Mouse (Mus musculus) intestine, embryonic 15.5 days (tissue): Measurements from ENCODE around the gene Stk38l. TPM values are rescaled to one million over a fixed set of nuclear protein-coding genes. Genes with fewer than 3 reads are reported as not detected.
A peak's percentile ranks its signal among the peaks of the same experiment; 100 is the strongest.
"Not testable (repeated sequence)": the region's sequence is repeated elsewhere in the genome, so short reads cannot be mapped to it uniquely, and the experiment has no call there.

Experiments used
- ATAC-seq: fragments of 200-750 bp; cut with Nextera tagmentation; 2 replicates; pipeline ENCODE4 v1.8.0; 2017; ENCODE audit warnings: moderate TSS enrichment, moderate library complexity
- H3K27ac ChIP-seq: fragments of 300-500 bp; sonication (generic); 2 replicates; pipeline ENCODE4 v1.5.1; 2015; ENCODE audit warnings: mild to moderate bottlenecking, inconsistent platforms
- H3K27me3 ChIP-seq: fragments of 300-500 bp; sonication (generic); replicated peaks from 2 replicates; pipeline ENCODE4 v1.6.1; 2015; ENCODE audit warnings: inconsistent platforms
- H3K36me3 ChIP-seq: fragments of 300-500 bp; sonication (generic); 2 replicates; pipeline ENCODE4 v1.6.1; 2015; ENCODE audit warnings: inconsistent platforms
- H3K4me1 ChIP-seq: fragments of 300-500 bp; sonication (generic); replicated peaks from 2 replicates; pipeline ENCODE4 v1.6.1; 2015; ENCODE audit warnings: inconsistent platforms
- H3K4me2 ChIP-seq: fragments of 300-500 bp; sonication (generic); replicated peaks from 2 replicates; pipeline ENCODE4 v1.6.1; 2015; ENCODE audit warnings: mild to moderate bottlenecking, inconsistent platforms
- H3K4me3 ChIP-seq: fragments of 300-500 bp; sonication (generic); replicated peaks from 2 replicates; pipeline ENCODE4 v1.5.1; 2015; ENCODE audit warnings: inconsistent platforms
- H3K9ac ChIP-seq: fragments of 300-500 bp; sonication (generic); 2 replicates; pipeline ENCODE4 v1.6.1; 2015; ENCODE audit warnings: inconsistent platforms
- H3K9me3 ChIP-seq: fragments of 300-500 bp; sonication (generic); 2 replicates; pipeline ENCODE4 v1.6.1; 2016; ENCODE audit warnings: inconsistent platforms
- WGBS: fragments of 180-500 bp; shearing (Covaris S2); methylation state at CpG from one replicate; pipeline ENCODE4 v1.1.7; 2015; 5-methylcytosine and 5-hydroxymethylcytosine counted together
- polyA plus RNA-seq: library from polyadenylated mRNA; unstranded; fragments of >200 nt; fragmentation: Nextera tagmentation; extraction: Ambion mirVana; gene quantifications from 2 replicates; pipeline ENCODE4 v1.2.1, GENCODE M21; 2015

Gene Stk38l
- polyA plus RNA-seq, 1 experiment from 2014 or later, result 18.8 TPM

- Histone ChIP-seq H3K4me1 (no peaks in the 10 kb centered on the region), H3K9me3 (no peaks in the 10 kb centered on the region), H3K36me3 (no peaks in the 10 kb centered on the region), H3K9ac (no peak overlapping the region), H3K27ac (no peak overlapping the region), H3K4me3 (no peak overlapping the region), H3K27me3 (no peaks in the 10 kb centered on the region), H3K4me2 (no peak overlapping the region)
- WGBS, result 93% methylated on average over 2 of the region's 2 CpGs
- ATAC-seq, result no peak
Observed at GRCm38 (mm10) chr6:146760022-146760421, 35.2 kb downstream of the Stk38l start.

GRCm38 (mm10) chr6:146760736-146761135 is 35.9 kb downstream of the Stk38l start:
- H3K36me3 ChIP-seq, result no peaks in the 10 kb centered on the region
- no peak for ATAC-seq
- H3K9me3 ChIP-seq, result no peaks in the 10 kb centered on the region
- H3K4me2 ChIP-seq, result no peak overlapping the region
- no peaks in the 10 kb centered on the region for H3K27me3 ChIP-seq
- H3K4me3 ChIP-seq, result no peak overlapping the region
- no peak overlapping the region for H3K9ac ChIP-seq
- no peak overlapping the region for H3K27ac ChIP-seq
- 56% methylated on average over 4 of the region's 4 CpGs for WGBS
- no peaks in the 10 kb centered on the region for H3K4me1 ChIP-seq

- Histone ChIP-seq H3K4me3 (no peak overlapping the region), H3K36me3 (no peaks in the 10 kb centered on the region), H3K4me2 (no peak overlapping the region), H3K27ac (no peak overlapping the region), H3K27me3 (no peaks in the 10 kb centered on the region), H3K4me1 (no peaks in the 10 kb centered on the region), H3K9me3 (no peaks in the 10 kb centered on the region), H3K9ac (no peak overlapping the region)
- WGBS, result 60% methylated on average over 5 of the region's 5 CpGs
- no peak for ATAC-seq
Observed at GRCm38 (mm10) chr6:146762264-146762898, 37.6 kb downstream of the Stk38l start.

- 31% methylated on average over 2 of the region's 2 CpGs for WGBS
- no peaks in the 10 kb centered on the region for H3K27me3 ChIP-seq
- ATAC-seq, result peak; percentile 65; the same call in 1 of the 2 replicates
- no peak overlapping the region for H3K4me2 ChIP-seq
- H3K9me3 ChIP-seq, result no peaks in the 10 kb centered on the region
- H3K4me3 ChIP-seq, result no peak overlapping the region
- no peaks in the 10 kb centered on the region for H3K36me3 ChIP-seq
- no peak overlapping the region for H3K9ac ChIP-seq
- H3K27ac ChIP-seq, result no peak overlapping the region
- no peaks in the 10 kb centered on the region for H3K4me1 ChIP-seq
Observed at GRCm38 (mm10) chr6:146764593-146764992, 39.8 kb downstream of the Stk38l start.

GRCm38 (mm10) chr6:146765270-146765669 is 40.5 kb downstream of the Stk38l start:
- no peak overlapping the region for H3K9ac ChIP-seq
- H3K4me1 ChIP-seq, result no peaks in the 10 kb centered on the region
- no peak for ATAC-seq
- H3K27ac ChIP-seq, result no peak overlapping the region
- H3K4me2 ChIP-seq, result no peak overlapping the region
- no peak overlapping the region for H3K4me3 ChIP-seq
- no peaks in the 10 kb centered on the region for H3K36me3 ChIP-seq
- H3K9me3 ChIP-seq, result no peaks in the 10 kb centered on the region
- WGBS, result 81% methylated on average over 4 of the region's 4 CpGs
- H3K27me3 ChIP-seq, result no peaks in the 10 kb centered on the region

- H3K4me3 ChIP-seq, result no peak overlapping the region
- H3K9ac ChIP-seq, result no peak overlapping the region
- ATAC-seq, result no peak
- H3K36me3 ChIP-seq, result no peaks in the 10 kb centered on the region
- no peak overlapping the region for H3K27ac ChIP-seq
- no peaks in the 10 kb centered on the region for H3K4me1 ChIP-seq
- 88% methylated on average over 10 of the region's 10 CpGs for WGBS
- no peaks in the 10 kb centered on the region for H3K27me3 ChIP-seq
- H3K4me2 ChIP-seq, result no peak overlapping the region
- no peaks in the 10 kb centered on the region for H3K9me3 ChIP-seq
Observed at GRCm38 (mm10) chr6:146768813-146769404, 44.1 kb downstream of the Stk38l start.

GRCm38 (mm10) chr6:146770005-146770745 is 45.4 kb downstream of the Stk38l start:
- H3K9me3 ChIP-seq, result no peaks in the 10 kb centered on the region
- H3K4me2 ChIP-seq, result no peak overlapping the region
- H3K27me3 ChIP-seq, result no peaks in the 10 kb centered on the region
- ATAC-seq, result no peak
- no peaks in the 10 kb centered on the region for H3K36me3 ChIP-seq
- H3K4me3 ChIP-seq, result no peak overlapping the region
- H3K27ac ChIP-seq, result no peak overlapping the region
- 65% methylated on average over 6 of the region's 6 CpGs for WGBS
- H3K4me1 ChIP-seq, result no peaks in the 10 kb centered on the region
- no peak overlapping the region for H3K9ac ChIP-seq

- Histone ChIP-seq H3K27me3 (no peaks in the 10 kb centered on the region), H3K36me3 (no peaks in the 10 kb centered on the region), H3K9me3 (no peaks in the 10 kb centered on the region), H3K4me1 (no peaks in the 10 kb centered on the region), H3K4me2 (no peak overlapping the region), H3K9ac (no peak overlapping the region), H3K27ac (no peak overlapping the region), H3K4me3 (no peak overlapping the region)
- 89% methylated on average over 5 of the region's 5 CpGs for WGBS
- no peak for ATAC-seq
Observed at GRCm38 (mm10) chr6:146770808-146771207, 46.0 kb downstream of the Stk38l start.

- H3K36me3 ChIP-seq, H3K9ac ChIP-seq, H3K27ac ChIP-seq, H3K9me3 ChIP-seq, H3K4me3 ChIP-seq, H3K4me1 ChIP-seq, H3K27me3 ChIP-seq, H3K4me2 ChIP-seq, ATAC-seq: not testable (repeated sequence)
- 85% methylated on average over 8 of the region's 8 CpGs for WGBS
Observed at GRCm38 (mm10) chr6:146775864-146776263, 51.1 kb downstream of the Stk38l start.

- no peaks in the 10 kb centered on the region for H3K36me3 ChIP-seq
- no peak overlapping the region for H3K4me2 ChIP-seq
- peak; percentile 49; the same call in 1 of the 2 replicates for ATAC-seq
- WGBS, result 29% methylated on average over 2 of the region's 2 CpGs
- no peaks in the 10 kb centered on the region for H3K9me3 ChIP-seq
- H3K4me1 ChIP-seq, result no peaks in the 10 kb centered on the region
- no peak overlapping the region for H3K27ac ChIP-seq
- H3K27me3 ChIP-seq, result no peaks in the 10 kb centered on the region
- no peak overlapping the region for H3K4me3 ChIP-seq
- H3K9ac ChIP-seq, result no peak overlapping the region
Observed at GRCm38 (mm10) chr6:146776610-146777389, 52.0 kb downstream of the Stk38l start.

- no peak for ATAC-seq
Observed at GRCm38 (mm10) chr6:146778055-146778454, 53.3 kb downstream of the Stk38l start.

GRCm38 (mm10) chr6:146781566-146781965 is 56.8 kb downstream of the Stk38l start:
- ATAC-seq, result no peak
- no peak overlapping the region for H3K4me3 ChIP-seq

More at GRCm38 (mm10) chr6:146778055-146778454, 53.3 kb downstream of the Stk38l start:
- no peak overlapping the region for H3K4me2 ChIP-seq
- H3K4me3 ChIP-seq, result no peak overlapping the region
- no peaks in the 10 kb centered on the region for H3K4me1 ChIP-seq
- no peaks in the 10 kb centered on the region for H3K9me3 ChIP-seq
- no peak overlapping the region for H3K9ac ChIP-seq
- no peaks in the 10 kb centered on the region for H3K36me3 ChIP-seq
- 92% methylated on average over 3 of the region's 3 CpGs for WGBS
- no peak overlapping the region for H3K27ac ChIP-seq
- H3K27me3 ChIP-seq, result no peaks in the 10 kb centered on the region

More at GRCm38 (mm10) chr6:146781566-146781965, 56.8 kb downstream of the Stk38l start:
- no peak overlapping the region for H3K9ac ChIP-seq
- no peak overlapping the region for H3K27ac ChIP-seq
- H3K36me3 ChIP-seq, result no peaks in the 10 kb centered on the region
- 75% methylated on average over 3 of the region's 3 CpGs for WGBS
- no peaks in the 10 kb centered on the region for H3K27me3 ChIP-seq
- H3K4me1 ChIP-seq, result no peaks in the 10 kb centered on the region
- no peaks in the 10 kb centered on the region for H3K9me3 ChIP-seq
- no peak overlapping the region for H3K4me2 ChIP-seq
